Mouse (Mus musculus): ENCODE results near the gene Hvcn1.
A peak's percentile ranks its signal among the peaks of the same experiment; 100 is the strongest.
"Not testable (repeated sequence)": the region's sequence is repeated elsewhere in the genome, so short reads cannot be mapped to it uniquely, and the experiment has no call there.

Hvcn1 gene

GRCm38 (mm10) chr5:122206475-122206874, at the start of gene Hvcn1:
TSS of gene Hvcn1 (plus strand) at chr5:122206804.
- no peak for DNase-seq (ENCODE audit: low spot score in 2 of 2)

GRCm38 (mm10) chr5:122157827-122158381, 48.7 kb upstream of the Hvcn1 start, which contains the start of gene Ppp1cc:
TSS of gene Ppp1cc (plus strand) at chr5:122158278.
- DNase-seq (ENCODE audit: low spot score in 2 of 2): peak; percentile 85 to 89

GRCm38 (mm10) chr5:122158557-122159515, 47.8 kb upstream of the Hvcn1 start:
- peak in 1 of 2 experiments; percentile 6 for DNase-seq (ENCODE audit: low spot score in 2 of 2)

GRCm38 (mm10) chr5:122163194-122163593, 43.4 kb upstream of the Hvcn1 start:
- no peak for DNase-seq (ENCODE audit: low spot score in 2 of 2)

- no peak for DNase-seq (ENCODE audit: low spot score in 2 of 2)
Observed at GRCm38 (mm10) chr5:122164011-122164410, 42.6 kb upstream of the Hvcn1 start.

- no peak for DNase-seq (ENCODE audit: low spot score in 2 of 2)
Observed at GRCm38 (mm10) chr5:122165233-122165915, 41.2 kb upstream of the Hvcn1 start.

GRCm38 (mm10) chr5:122166636-122167161, 39.9 kb upstream of the Hvcn1 start:
- DNase-seq (ENCODE audit: low spot score in 2 of 2): no peak

GRCm38 (mm10) chr5:122168344-122169069, 38.1 kb upstream of the Hvcn1 start:
- no peak for DNase-seq (ENCODE audit: low spot score in 2 of 2)

GRCm38 (mm10) chr5:122171058-122171457, 35.5 kb upstream of the Hvcn1 start:
- no peak for DNase-seq (ENCODE audit: low spot score in 2 of 2)

GRCm38 (mm10) chr5:122175402-122175801, 31.2 kb upstream of the Hvcn1 start:
- DNase-seq (ENCODE audit: low spot score in 2 of 2): no peak

- no peak for DNase-seq (ENCODE audit: low spot score in 2 of 2)
Observed at GRCm38 (mm10) chr5:122175961-122176360, 30.6 kb upstream of the Hvcn1 start.

- DNase-seq (ENCODE audit: low spot score in 2 of 2): peak in 1 of 2 experiments; percentile 41
Observed at GRCm38 (mm10) chr5:122176398-122176797, 30.2 kb upstream of the Hvcn1 start.

- DNase-seq (ENCODE audit: low spot score in 2 of 2): no peak
Observed at GRCm38 (mm10) chr5:122179665-122180064, 26.9 kb upstream of the Hvcn1 start.

- no peak for DNase-seq (ENCODE audit: low spot score in 2 of 2)
Observed at GRCm38 (mm10) chr5:122184283-122184806, 22.3 kb upstream of the Hvcn1 start.

GRCm38 (mm10) chr5:122184858-122185257, 21.7 kb upstream of the Hvcn1 start:
- DNase-seq (ENCODE audit: low spot score in 2 of 2): not testable (repeated sequence)

GRCm38 (mm10) chr5:122189115-122189514, 17.5 kb upstream of the Hvcn1 start:
- no peak for DNase-seq (ENCODE audit: low spot score in 2 of 2)

- no peak for DNase-seq (ENCODE audit: low spot score in 2 of 2)
Observed at GRCm38 (mm10) chr5:122190465-122190864, 16.1 kb upstream of the Hvcn1 start.

GRCm38 (mm10) chr5:122191269-122192063, 15.1 kb upstream of the Hvcn1 start:
- DNase-seq (ENCODE audit: low spot score in 2 of 2): no peak

GRCm38 (mm10) chr5:122192347-122192746, 14.3 kb upstream of the Hvcn1 start:
- DNase-seq (ENCODE audit: low spot score in 2 of 2): no peak

GRCm38 (mm10) chr5:122200872-122201271, 5.7 kb upstream of the Hvcn1 start:
- DNase-seq (ENCODE audit: low spot score in 2 of 2): no peak

All from frontal cortex, postnatal 10 days (tissue).